Mouse (Mus musculus): ENCODE measurements around the gene Adamts17. TPM values are rescaled to one million over a fixed set of nuclear protein-coding genes. Genes with fewer than 3 reads are reported as not detected.

Adamts17 gene
- polyA plus RNA-seq, 1 experiment from 2014 or later: 11.6 TPM

GRCm38 (mm10) chr7:66981591-66981990, 142.1 kb downstream of the Adamts17 start:
- H3K27ac ChIP-seq (ENCODE audit: low read depth): no peak overlapping the region
- H3K9me3 ChIP-seq (ENCODE audit: low read depth, low read length): no peaks in the 10 kb centered on the region
- H3K9ac ChIP-seq: no peak overlapping the region

DNA sequence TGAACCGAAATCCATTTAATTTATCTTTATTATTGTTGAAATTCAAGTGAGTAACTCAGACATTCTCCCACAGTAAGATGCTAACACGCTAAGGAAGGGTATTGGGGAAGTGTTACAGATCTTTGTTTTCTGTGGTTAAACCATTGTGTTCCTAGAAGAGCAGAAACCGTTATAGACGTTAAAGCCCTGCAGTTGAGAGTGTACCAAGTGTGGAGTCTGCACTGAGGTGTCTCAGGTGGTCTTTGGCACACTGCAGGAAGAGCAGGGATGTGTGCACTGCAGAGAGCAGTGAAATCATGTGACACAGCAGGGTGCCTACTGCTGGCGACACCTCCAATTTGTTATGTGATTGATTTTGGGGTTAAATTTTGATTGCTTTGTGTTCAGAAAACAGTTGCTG, 142.5 kb downstream of the Adamts17 start:
- DNase-seq: no peak
- Histone ChIP-seq H3K9ac (no peak overlapping the region), H3K27me3 (ENCODE audit: insufficient read depth, low read length) (no peaks in the 10 kb centered on the region), H3K4me3 (ENCODE audit: low read depth, low read length) (no peak overlapping the region), H3K9me3 (ENCODE audit: low read depth, low read length) (no peaks in the 10 kb centered on the region), H3K36me3 (ENCODE audit: insufficient read depth) (no peaks in the 10 kb centered on the region), H3K4me1 (ENCODE audit: insufficient read depth) (no peaks in the 10 kb centered on the region), H3K27ac (ENCODE audit: low read depth) (no peak overlapping the region), H3K4me2 (no peak overlapping the region)
- 75% methylated on average over 5 of the region's 5 CpGs for WGBS
- ATAC-seq (ENCODE audit: insufficient read depth): no peak
- no peak for TF ChIP-seq CTCF (IDR thresholded peaks at IDR 0.05; ENCODE audit: low read depth)

More at GRCm38 (mm10) chr7:66981591-66981990, 142.1 kb downstream of the Adamts17 start:
- TF ChIP-seq CTCF (IDR thresholded peaks at IDR 0.05; ENCODE audit: low read depth): no peak
- no peak overlapping the region for H3K4me2 ChIP-seq
- WGBS: 86% methylated on average over 6 of the region's 6 CpGs
- H3K27me3 ChIP-seq (ENCODE audit: insufficient read depth, low read length): no peaks in the 10 kb centered on the region
- ATAC-seq (ENCODE audit: insufficient read depth) (no peak), DNase-seq (no peak)
- no peaks in the 10 kb centered on the region for H3K36me3 ChIP-seq (ENCODE audit: insufficient read depth)
- H3K4me3 ChIP-seq (ENCODE audit: low read depth, low read length): no peak overlapping the region
- H3K4me1 ChIP-seq (ENCODE audit: insufficient read depth): no peaks in the 10 kb centered on the region

DNA sequence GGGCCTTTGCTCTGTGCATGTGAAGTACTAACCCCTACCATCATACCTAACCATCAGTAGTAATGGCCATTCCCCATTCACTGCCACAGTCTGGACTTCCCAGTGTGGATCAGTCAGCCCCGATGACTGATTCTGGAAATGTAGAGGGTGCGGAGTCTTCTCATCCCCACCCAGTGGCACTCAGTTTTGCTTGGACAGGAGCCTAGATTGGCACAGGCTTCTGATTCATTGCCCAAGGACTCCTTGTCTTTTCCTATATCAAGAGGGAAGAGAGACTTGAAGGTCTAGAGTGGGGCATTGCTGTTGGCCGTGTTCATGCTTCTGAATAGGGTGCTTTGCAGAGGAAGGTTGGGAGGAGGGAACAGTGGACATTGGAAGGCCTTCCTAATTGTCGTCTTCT, 148.1 kb downstream of the Adamts17 start:
- no peaks in the 10 kb centered on the region for H3K36me3 ChIP-seq (ENCODE audit: insufficient read depth)
- no peak for TF ChIP-seq CTCF (IDR thresholded peaks at IDR 0.05; ENCODE audit: low read depth)

DNA sequence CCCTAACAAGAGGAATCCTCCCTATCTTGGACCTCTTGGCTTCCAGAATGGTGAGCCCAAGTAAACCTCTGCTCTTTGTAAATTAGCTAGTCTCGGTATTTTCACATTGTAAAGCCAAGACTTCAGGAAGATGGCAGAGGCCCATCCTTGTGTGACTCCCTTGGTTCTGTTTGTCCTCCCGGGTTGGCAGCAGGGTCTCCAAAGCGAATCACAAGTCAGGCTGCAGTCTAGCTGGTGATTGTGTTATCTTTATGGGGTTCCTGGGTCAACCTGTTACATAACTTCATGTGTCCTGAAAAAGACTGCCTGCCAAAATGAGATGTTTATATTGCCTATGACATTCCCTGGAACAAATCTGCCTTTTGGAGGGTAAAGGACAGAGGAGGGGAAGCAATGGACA, 148.9 kb downstream of the Adamts17 start:
- no peak for ATAC-seq (ENCODE audit: insufficient read depth)
- H3K4me1 ChIP-seq (ENCODE audit: insufficient read depth): no peaks in the 10 kb centered on the region
- no peak overlapping the region for H3K4me3 ChIP-seq (ENCODE audit: low read depth, low read length)
- H3K9ac ChIP-seq: no peak overlapping the region
- H3K4me2 ChIP-seq: no peak overlapping the region
- DNase-seq: peak; percentile 21
- no peak for TF ChIP-seq CTCF (IDR thresholded peaks at IDR 0.05; ENCODE audit: low read depth)
- WGBS: 62% methylated on average over 3 of the region's 3 CpGs
- H3K9me3 ChIP-seq (ENCODE audit: low read depth, low read length): no peaks in the 10 kb centered on the region
- no peaks in the 10 kb centered on the region for H3K36me3 ChIP-seq (ENCODE audit: insufficient read depth)
- no peak overlapping the region for H3K27ac ChIP-seq (ENCODE audit: low read depth)
- H3K27me3 ChIP-seq (ENCODE audit: insufficient read depth, low read length): no peaks in the 10 kb centered on the region

More for the DNA sequence above, 148.1 kb downstream of the Adamts17 start:
- ATAC-seq (ENCODE audit: insufficient read depth) (no peak), DNase-seq (no peak)
- 94% methylated on average over 4 of the region's 4 CpGs for WGBS
- Histone ChIP-seq H3K27ac (ENCODE audit: low read depth) (no peak overlapping the region), H3K27me3 (ENCODE audit: insufficient read depth, low read length) (no peaks in the 10 kb centered on the region), H3K4me2 (no peak overlapping the region), H3K9ac (no peak overlapping the region), H3K9me3 (ENCODE audit: low read depth, low read length) (no peaks in the 10 kb centered on the region), H3K4me3 (ENCODE audit: low read depth, low read length) (no peak overlapping the region), H3K4me1 (ENCODE audit: insufficient read depth) (no peaks in the 10 kb centered on the region)

DNA sequence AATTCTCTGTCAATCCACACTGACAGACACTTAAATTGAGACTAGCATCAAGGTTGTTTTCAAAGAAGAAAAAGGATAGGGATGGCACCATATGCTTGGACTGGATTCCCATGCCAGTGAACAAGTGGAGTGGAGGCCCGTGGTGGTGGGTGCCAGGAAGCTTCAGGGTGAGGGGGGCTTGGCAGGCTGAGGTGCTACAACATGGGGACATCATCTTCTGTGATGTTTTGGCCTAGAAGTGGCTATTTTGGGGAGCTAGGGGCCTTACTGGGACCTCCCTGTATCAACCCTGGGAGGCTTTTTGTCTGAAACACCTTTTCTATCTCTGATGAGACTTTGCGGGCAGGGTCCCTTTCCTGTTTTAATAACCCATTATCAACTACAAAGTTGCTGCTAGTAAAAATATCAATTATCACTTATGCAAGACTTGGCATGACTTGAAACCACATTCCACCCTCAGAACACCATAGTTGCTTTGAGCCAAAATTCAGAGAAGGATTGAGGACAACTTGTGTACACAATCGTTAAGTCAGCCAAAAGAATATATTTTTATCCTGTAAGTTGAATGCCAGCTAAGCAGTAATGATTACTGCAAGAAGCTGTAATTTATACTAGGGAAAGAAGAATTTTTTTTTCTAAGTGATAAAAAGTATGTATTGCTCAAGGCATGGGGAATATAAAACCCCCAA, 150.0 kb downstream of the Adamts17 start:
- Histone ChIP-seq H3K27me3 (ENCODE audit: insufficient read depth, low read length) (no peaks in the 10 kb centered on the region), H3K27ac (ENCODE audit: low read depth) (0 out of 2 replicates have a peak overlapping the region, but pooled peaks have one; percentile 9), H3K4me2 (no peak overlapping the region), H3K36me3 (ENCODE audit: insufficient read depth) (no peaks in the 10 kb centered on the region), H3K4me1 (ENCODE audit: insufficient read depth) (no peaks in the 10 kb centered on the region), H3K9ac (no peak overlapping the region), H3K4me3 (ENCODE audit: low read depth, low read length) (no peak overlapping the region), H3K9me3 (ENCODE audit: low read depth, low read length) (no peaks in the 10 kb centered on the region)
- TF ChIP-seq CTCF (IDR thresholded peaks at IDR 0.05; ENCODE audit: low read depth): no peak
- ATAC-seq (ENCODE audit: insufficient read depth): peak; percentile 69; the same call in 1 of the 2 replicates
- WGBS: 49% methylated on average over 3 of the region's 3 CpGs
- DNase-seq: peak; percentile 77

- H3K4me1 ChIP-seq (ENCODE audit: insufficient read depth): no peaks in the 10 kb centered on the region
- H3K27me3 ChIP-seq (ENCODE audit: insufficient read depth, low read length): no peaks in the 10 kb centered on the region
- ATAC-seq (ENCODE audit: insufficient read depth) (no peak), DNase-seq (no peak)
- peaks cover 5% of the 10 kb centered on the region; the same call in 1 of the 2 replicates for H3K36me3 ChIP-seq (ENCODE audit: insufficient read depth)
- no peak overlapping the region for H3K27ac ChIP-seq (ENCODE audit: low read depth)
- no peaks in the 10 kb centered on the region for H3K9me3 ChIP-seq (ENCODE audit: low read depth, low read length)
- TF ChIP-seq CTCF (IDR thresholded peaks at IDR 0.05; ENCODE audit: low read depth): no peak
- no peak overlapping the region for H3K4me3 ChIP-seq (ENCODE audit: low read depth, low read length)
- 78% methylated on average over 6 of the region's 6 CpGs for WGBS
- no peak overlapping the region for H3K4me2 ChIP-seq
- no peak overlapping the region for H3K9ac ChIP-seq
These were observed 159.3 kb downstream of the Adamts17 start for GRCm38 (mm10) chr7:66998821-66999220.

DNA sequence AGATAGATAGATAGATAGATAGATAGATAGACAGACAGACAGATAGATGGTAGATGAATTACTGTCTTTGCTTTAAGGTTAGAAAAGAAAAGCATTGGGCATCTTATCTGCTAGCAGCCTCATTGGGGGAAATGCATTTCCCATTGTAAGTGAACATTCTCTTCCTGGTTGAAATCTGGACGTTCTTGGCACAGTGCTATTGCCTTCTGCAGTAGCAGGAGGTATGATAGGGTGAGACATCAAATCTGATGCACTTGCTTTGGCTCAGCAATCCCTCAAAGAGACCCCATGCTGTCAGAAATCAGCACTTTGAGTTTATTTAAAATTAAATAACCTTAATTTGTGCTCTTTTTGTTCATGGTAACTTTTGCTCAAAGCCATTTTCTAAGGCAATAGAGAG, 164.1 kb downstream of the Adamts17 start:
- no peaks in the 10 kb centered on the region for H3K4me1 ChIP-seq (ENCODE audit: insufficient read depth)
- peaks cover 13% of the 10 kb centered on the region; the same call in 1 of the 2 replicates for H3K36me3 ChIP-seq (ENCODE audit: insufficient read depth)
- no peak overlapping the region for H3K4me2 ChIP-seq
- ATAC-seq (ENCODE audit: insufficient read depth): no peak
- no peak for DNase-seq
- 59% methylated on average over 1 of the region's 1 CpGs for WGBS
- no peaks in the 10 kb centered on the region for H3K27me3 ChIP-seq (ENCODE audit: insufficient read depth, low read length)
- H3K9ac ChIP-seq: no peak overlapping the region
- no peak for TF ChIP-seq CTCF (IDR thresholded peaks at IDR 0.05; ENCODE audit: low read depth)
- H3K4me3 ChIP-seq (ENCODE audit: low read depth, low read length): no peak overlapping the region
- H3K9me3 ChIP-seq (ENCODE audit: low read depth, low read length): peaks cover 2% of the 10 kb centered on the region; the same call in 1 of the 2 replicates
- no peak overlapping the region for H3K27ac ChIP-seq (ENCODE audit: low read depth)
